Mouse (Mus musculus) T-helper 1 cell (primary cell): ENCODE results near the gene Ncoa7.
"Not testable (repeated sequence)": the region's sequence is repeated elsewhere in the genome, so short reads cannot be mapped to it uniquely, and the experiment has no call there.

Experiments
- in situ Hi-C: fragments of 300-600 bp; cut with MboI, MseI; formaldehyde crosslinking; loops from one replicate; pipeline ENCODE4 v1.15.1; 2025; ENCODE audit warnings: high pct_unique_total_duplicates

Gene Ncoa7

GRCm38 (mm10) chr10:30674825-30675224 lies 128.3 kb downstream of the Ncoa7 start:
- in situ Hi-C loops, result no loop called here

- in situ Hi-C loops, result no loop called here
Observed at GRCm38 (mm10) chr10:30666580-30666979, 136.5 kb downstream of the Ncoa7 start.

GRCm38 (mm10) chr10:30660564-30661328 lies 142.4 kb downstream of the Ncoa7 start:
- in situ Hi-C loops, result loop anchor here (5.0 kb wide), 1 partner anchor 57 kb away; no protein-coding TSS in a partner anchor

- in situ Hi-C loops, result no loop called here
Observed at GRCm38 (mm10) chr10:30655655-30656054, 147.5 kb downstream of the Ncoa7 start.

- in situ Hi-C loops, result no loop called here
Observed at GRCm38 (mm10) chr10:30647681-30648080, 155.4 kb downstream of the Ncoa7 start.

GRCm38 (mm10) chr10:30638216-30638615 lies 164.9 kb downstream of the Ncoa7 start:
- in situ Hi-C loops, result no loop called here

GRCm38 (mm10) chr10:30636474-30637154 lies 166.5 kb downstream of the Ncoa7 start:
- in situ Hi-C loops, result not testable (repeated sequence)

GRCm38 (mm10) chr10:30632718-30633117 lies 170.4 kb downstream of the Ncoa7 start:
- in situ Hi-C loops, result no loop called here

GRCm38 (mm10) chr10:30629977-30630376 lies 173.1 kb downstream of the Ncoa7 start:
- in situ Hi-C loops, result no loop called here

- in situ Hi-C loops, result no loop called here
Observed at GRCm38 (mm10) chr10:30629513-30629912, 173.6 kb downstream of the Ncoa7 start, which contains the start of gene Hint3. TSS of gene Hint3 (minus strand) at chr10:30629632.

GRCm38 (mm10) chr10:30628444-30628843 lies 174.7 kb downstream of the Ncoa7 start:
- in situ Hi-C loops, result not testable (repeated sequence)

GRCm38 (mm10) chr10:30627548-30627947 lies 175.6 kb downstream of the Ncoa7 start:
- in situ Hi-C loops, result no loop called here

GRCm38 (mm10) chr10:30624161-30625019 lies 178.7 kb downstream of the Ncoa7 start:
- in situ Hi-C loops, result loop anchor here (25.0 kb wide), 1 partner anchor 688 kb away; the partner anchor contains the start of gene Hddc2

GRCm38 (mm10) chr10:30622928-30623327 lies 180.2 kb downstream of the Ncoa7 start:
- in situ Hi-C loops, result loop anchor here (25.0 kb wide), 1 partner anchor 689 kb away; the partner anchor contains the start of gene Hddc2

- in situ Hi-C loops, result loop anchor here (5.0 to 25.0 kb wide), 3 partner anchors 98 to 693 kb away; partner anchors contain the start of gene Hddc2
Observed at GRCm38 (mm10) chr10:30618918-30619210, 184.3 kb downstream of the Ncoa7 start.

- in situ Hi-C loops, result loop anchor here (5.0 to 25.0 kb wide), 3 partner anchors 99 to 694 kb away; partner anchors contain the start of gene Hddc2
Observed at GRCm38 (mm10) chr10:30618091-30618917, 184.8 kb downstream of the Ncoa7 start.

- in situ Hi-C loops, result loop anchor here (25.0 kb wide), 1 partner anchor 699 kb away; the partner anchor contains the start of gene Hddc2
Observed at GRCm38 (mm10) chr10:30613039-30613438, 190.1 kb downstream of the Ncoa7 start.

GRCm38 (mm10) chr10:30609614-30610013 lies 193.5 kb downstream of the Ncoa7 start:
- in situ Hi-C loops, result loop anchor here (25.0 kb wide), 1 partner anchor 703 kb away; the partner anchor contains the start of gene Hddc2

- in situ Hi-C loops, result loop anchor here (25.0 kb wide), 1 partner anchor 704 kb away; the partner anchor contains the start of gene Hddc2
Observed at GRCm38 (mm10) chr10:30608109-30608508, 195.0 kb downstream of the Ncoa7 start.

GRCm38 (mm10) chr10:30600542-30600966 lies 202.6 kb downstream of the Ncoa7 start, which contains the start of gene Trmt11:
TSS of gene Trmt11 (minus strand) at chr10:30600749.
- in situ Hi-C loops, result loop anchor here (25.0 kb wide), 1 partner anchor 712 kb away; the partner anchor contains the start of gene Hddc2
